Mouse (Mus musculus) kidney, adult 9 months (tissue): Measurements from ENCODE around the gene Setd1a.
A peak's percentile ranks its signal among the peaks of the same experiment; 100 is the strongest.
"Not testable (repeated sequence)": the region's sequence is repeated elsewhere in the genome, so short reads cannot be mapped to it uniquely, and the experiment has no call there.

ENCODE experiments used
- DNase-seq: peaks from one replicate; pipeline ENCODE4 v3.0.0; 2022

The Setd1a gene

DNA sequence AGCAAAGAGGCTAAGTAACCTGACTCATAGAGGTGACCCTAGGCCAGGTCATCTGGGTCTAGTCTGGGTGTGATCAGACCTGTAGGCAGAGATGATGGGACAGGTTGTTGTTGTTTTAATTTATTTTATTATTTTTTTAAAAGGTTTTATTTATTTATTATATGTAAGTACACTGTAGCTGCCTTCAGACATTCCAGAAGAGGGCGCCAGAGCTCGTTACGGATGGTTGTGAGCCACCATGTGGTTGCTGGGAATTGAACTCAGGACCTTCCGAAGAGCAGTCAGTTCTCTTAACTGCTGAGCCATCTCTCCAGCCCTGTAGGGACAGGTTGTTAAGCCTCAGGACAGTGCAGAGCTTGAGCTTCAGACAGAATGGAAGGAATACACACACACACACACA is 61.4 kb downstream of the Setd1a start:
- not testable (repeated sequence) for DNase-seq

DNA sequence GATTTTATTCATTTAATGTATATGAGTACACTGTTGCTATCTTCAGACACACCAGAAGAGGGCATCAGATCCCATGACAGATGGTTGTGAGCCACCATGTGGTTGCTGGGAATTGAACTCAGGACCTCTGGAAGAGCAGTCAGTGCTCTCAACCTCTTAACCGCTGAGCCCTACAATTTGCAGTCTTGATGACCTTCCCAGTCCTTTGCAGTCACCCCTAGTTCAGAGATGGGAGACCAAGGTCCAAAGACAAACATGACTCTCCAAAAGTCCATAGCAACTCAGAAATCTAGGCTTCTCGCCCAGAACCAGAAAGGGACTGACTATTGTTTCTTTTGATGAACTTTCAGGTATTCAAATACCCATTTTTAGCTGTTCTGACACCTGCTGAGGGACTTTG is 63.6 kb downstream of the Setd1a start:
- DNase-seq: not testable (repeated sequence)

DNA sequence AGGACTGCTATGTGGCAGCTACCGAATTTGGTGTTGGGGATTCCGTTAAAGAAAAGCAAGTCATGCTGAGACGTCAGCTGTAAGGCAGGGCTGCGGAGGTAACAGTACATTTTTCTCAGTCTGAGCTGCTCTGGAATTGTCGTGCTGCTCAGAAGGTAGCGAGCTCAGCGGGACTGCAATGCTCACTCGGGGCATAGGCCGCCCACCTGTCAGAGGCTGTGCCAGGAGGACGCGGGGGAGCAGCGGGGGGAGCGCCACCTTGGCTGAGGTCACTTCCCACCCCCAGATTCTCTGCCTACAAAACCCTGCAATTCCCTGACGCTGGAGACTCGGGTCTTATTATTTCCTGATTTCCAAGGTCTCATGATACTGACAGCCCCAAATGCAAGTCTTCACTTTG is 64.4 kb downstream of the Setd1a start:
- DNase-seq: no peak

DNA sequence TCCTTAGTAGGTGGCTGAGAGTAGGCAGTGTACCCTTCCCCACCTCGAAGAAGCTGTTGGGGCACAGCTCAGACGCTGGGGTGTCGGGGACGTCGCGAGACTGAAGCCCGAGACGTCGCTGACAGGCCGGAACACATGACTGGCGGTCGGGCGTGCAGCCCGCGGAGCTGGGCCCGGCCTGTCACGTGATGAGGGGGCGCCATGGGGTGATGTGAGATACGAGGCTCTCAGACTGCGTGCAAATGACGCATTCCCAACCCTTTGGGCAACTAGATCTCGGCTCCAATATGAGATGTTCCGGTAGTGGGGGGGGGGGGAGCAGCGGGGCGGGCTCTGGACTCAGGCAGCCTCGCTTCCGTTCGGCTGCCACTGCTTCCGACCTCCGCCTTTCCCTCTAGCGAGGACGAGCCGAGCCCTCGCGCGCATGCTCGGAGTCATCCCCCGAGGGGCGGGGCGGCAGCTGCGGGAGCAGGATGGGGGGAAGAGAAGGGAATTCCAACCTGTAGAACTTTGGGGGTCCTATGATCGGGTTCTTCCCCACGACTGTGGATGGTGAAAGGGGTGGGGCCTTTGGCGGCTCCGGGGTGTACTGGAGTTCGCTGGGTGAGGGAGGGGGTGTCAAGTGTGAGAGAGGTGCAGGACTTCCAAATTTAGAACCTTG is 65.0 kb downstream of the Setd1a start:
- DNase-seq: peak; percentile 94

DNA sequence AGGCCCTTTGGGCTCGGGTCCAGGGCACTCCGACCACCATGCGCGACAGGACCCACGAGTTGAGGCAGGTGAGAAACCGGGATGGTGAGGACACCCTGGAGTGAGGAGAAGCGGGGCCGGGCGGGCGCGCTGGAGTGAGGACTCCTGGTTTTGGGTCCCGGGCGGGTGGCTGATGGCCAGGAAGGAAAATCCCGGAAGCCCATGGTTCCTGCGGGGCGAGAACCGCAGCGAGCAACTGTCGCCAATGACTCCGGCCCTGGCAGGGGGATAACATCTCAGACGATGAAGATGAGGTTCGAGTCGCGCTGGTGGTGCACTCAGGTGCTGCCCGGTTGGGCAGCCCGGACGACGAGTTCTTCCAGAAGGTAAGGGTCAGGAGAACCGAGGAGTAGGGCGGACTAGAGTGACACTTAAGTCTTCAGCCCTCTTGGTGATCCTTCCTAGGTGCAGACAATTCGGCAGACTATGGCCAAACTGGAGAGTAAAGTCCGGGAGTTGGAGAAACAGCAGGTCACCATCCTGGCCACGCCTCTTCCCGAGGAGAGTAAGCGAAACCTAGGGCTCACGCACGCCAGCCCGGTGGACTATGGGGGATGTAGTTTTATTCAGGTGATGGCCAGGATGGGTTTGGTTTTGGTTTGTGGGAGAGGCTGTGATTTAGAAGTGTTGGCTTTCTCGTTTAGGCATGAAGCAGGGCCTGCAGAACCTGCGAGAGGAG is 65.7 kb downstream of the Setd1a start:
- peak; percentile 92 for DNase-seq
